Mouse (Mus musculus): ENCODE results near the gene Smtn.

DNA sequence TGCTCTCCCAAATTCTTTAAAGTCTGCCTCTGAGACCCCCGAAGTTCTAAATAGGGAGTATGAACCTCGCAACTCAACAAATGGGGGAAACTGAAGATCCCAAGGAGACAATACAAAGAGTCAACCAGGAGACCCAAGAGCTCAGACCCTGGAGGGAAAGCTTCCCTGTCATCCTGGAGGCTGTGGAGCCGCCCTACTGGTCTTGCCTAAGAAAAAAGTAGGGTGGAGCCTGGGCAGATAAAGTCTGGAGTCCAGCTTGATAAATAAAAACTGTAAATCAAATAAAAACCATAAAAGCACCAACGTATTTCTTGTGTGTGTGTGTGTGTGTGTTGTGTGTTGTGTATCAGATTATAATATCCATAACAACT is 601 bp downstream of the Smtn start:
- TF ChIP-seq ZC3H11A (IDR thresholded peaks at IDR 0.05; ENCODE audit: borderline replicate concordance, low read depth, low read length) (no peak), CHD2 (IDR thresholded peaks at IDR 0.05; ENCODE audit: low read depth, low read length) (no peak), MAFK (IDR thresholded peaks at IDR 0.05; ENCODE audit: insufficient read depth, low read depth, low read length) (no peak), ZNF384 (IDR thresholded peaks at IDR 0.05; ENCODE audit: low read depth, low read length) (no peak)
